Mouse (Mus musculus): ENCODE data around the gene Phlda1. TPM values are rescaled to one million over a fixed set of nuclear protein-coding genes. Genes with fewer than 3 reads are reported as not detected.
A peak's percentile ranks its signal among the peaks of the same experiment; 100 is the strongest.

The Phlda1 gene
- polyA plus RNA-seq, 1 experiment from 2014 or later: 58.0 TPM

- ATAC-seq (ENCODE audit: low read depth): peak; percentile 100
- Histone ChIP-seq H3K4me2 (ENCODE audit: low read depth, low read length) (peak within 1 kb of the TSS; percentile 85), H3K9me3 (ENCODE audit: control insufficient read depth, low read length) (no peaks in the 10 kb centered on the region), H3K27me3 (ENCODE audit: control insufficient read depth, insufficient read depth, low read length) (no peaks in the 10 kb centered on the region), H3K4me1 (ENCODE audit: control insufficient read depth, insufficient read depth, low read length) (peaks cover 12% of the 10 kb centered on the region), H3K27ac (ENCODE audit: low read depth, low read length) (peak within 1 kb of the TSS; percentile 98), H3K36me3 (ENCODE audit: control insufficient read depth, insufficient read depth, low read length) (no peaks in the 10 kb centered on the region), H3K9ac (replicated peaks; ENCODE audit: low read depth, low read length) (peak within 1 kb of the TSS; percentile 97), H3K4me3 (ENCODE audit: low read depth, low read length) (peak within 1 kb of the TSS; percentile 91)
- under 1% methylated on average over 65 of the region's 80 CpGs for WGBS
Measured at GRCm38 (mm10) chr10:111472686-111473510, 33.2 kb upstream of the Phlda1 start, which contains the start of gene Nap1l1. Nap1l1 (plus strand) TSS chr10:111473223.

GRCm38 (mm10) chr10:111473511-111474371, 32.3 kb upstream of the Phlda1 start:
- H3K4me1 ChIP-seq (ENCODE audit: control insufficient read depth, insufficient read depth, low read length): peaks cover 12% of the 10 kb centered on the region
- H3K4me2 ChIP-seq (ENCODE audit: low read depth, low read length): peak overlapping the region; percentile 85
- H3K9ac ChIP-seq (replicated peaks; ENCODE audit: low read depth, low read length): peak overlapping the region; percentile 97
- no peaks in the 10 kb centered on the region for H3K36me3 ChIP-seq (ENCODE audit: control insufficient read depth, insufficient read depth, low read length)
- H3K4me3 ChIP-seq (ENCODE audit: low read depth, low read length): peak overlapping the region; percentile 91
- H3K9me3 ChIP-seq (ENCODE audit: control insufficient read depth, low read length): no peaks in the 10 kb centered on the region
- ATAC-seq (ENCODE audit: low read depth): peak; percentile 72
- WGBS: under 1% methylated on average over 38 of the region's 58 CpGs
- H3K27me3 ChIP-seq (ENCODE audit: control insufficient read depth, insufficient read depth, low read length): no peaks in the 10 kb centered on the region
- H3K27ac ChIP-seq (ENCODE audit: low read depth, low read length): peak overlapping the region; percentile 98

- H3K9ac ChIP-seq (replicated peaks; ENCODE audit: low read depth, low read length): no peak overlapping the region
- no peak overlapping the region for H3K27ac ChIP-seq (ENCODE audit: low read depth, low read length)
- H3K36me3 ChIP-seq (ENCODE audit: control insufficient read depth, insufficient read depth, low read length): no peaks in the 10 kb centered on the region
- H3K9me3 ChIP-seq (ENCODE audit: control insufficient read depth, low read length): no peaks in the 10 kb centered on the region
- WGBS: 34% methylated on average over 4 of the region's 4 CpGs
- peaks cover 16% of the 10 kb centered on the region for H3K4me1 ChIP-seq (ENCODE audit: control insufficient read depth, insufficient read depth, low read length)
- peak overlapping the region; percentile 25; the same call in 1 of the 2 replicates for H3K4me2 ChIP-seq (ENCODE audit: low read depth, low read length)
- H3K27me3 ChIP-seq (ENCODE audit: control insufficient read depth, insufficient read depth, low read length): no peaks in the 10 kb centered on the region
- H3K4me3 ChIP-seq (ENCODE audit: low read depth, low read length): no peak overlapping the region
- ATAC-seq (ENCODE audit: low read depth): no peak
Measured at GRCm38 (mm10) chr10:111476301-111476700, 29.8 kb upstream of the Phlda1 start.

- ATAC-seq (ENCODE audit: low read depth): no peak
- no peak overlapping the region for H3K4me3 ChIP-seq (ENCODE audit: low read depth, low read length)
- H3K27me3 ChIP-seq (ENCODE audit: control insufficient read depth, insufficient read depth, low read length): no peaks in the 10 kb centered on the region
- no peak overlapping the region for H3K4me2 ChIP-seq (ENCODE audit: low read depth, low read length)
- no peak overlapping the region for H3K9ac ChIP-seq (replicated peaks; ENCODE audit: low read depth, low read length)
- WGBS: 86% methylated on average over 6 of the region's 6 CpGs
- H3K36me3 ChIP-seq (ENCODE audit: control insufficient read depth, insufficient read depth, low read length): no peaks in the 10 kb centered on the region
- no peak overlapping the region for H3K27ac ChIP-seq (ENCODE audit: low read depth, low read length)
- H3K4me1 ChIP-seq (ENCODE audit: control insufficient read depth, insufficient read depth, low read length): peaks cover 16% of the 10 kb centered on the region
- H3K9me3 ChIP-seq (ENCODE audit: control insufficient read depth, low read length): no peaks in the 10 kb centered on the region
Measured at GRCm38 (mm10) chr10:111476989-111477510, 29.0 kb upstream of the Phlda1 start.

GRCm38 (mm10) chr10:111479599-111479998, 26.5 kb upstream of the Phlda1 start:
- no peak overlapping the region for H3K4me2 ChIP-seq (ENCODE audit: low read depth, low read length)
- peaks cover 11% of the 10 kb centered on the region for H3K4me1 ChIP-seq (ENCODE audit: control insufficient read depth, insufficient read depth, low read length)
- H3K9ac ChIP-seq (replicated peaks; ENCODE audit: low read depth, low read length): no peak overlapping the region
- H3K36me3 ChIP-seq (ENCODE audit: control insufficient read depth, insufficient read depth, low read length): no peaks in the 10 kb centered on the region; the same call in 1 of the 2 replicates
- ATAC-seq (ENCODE audit: low read depth): no peak
- no peaks in the 10 kb centered on the region for H3K9me3 ChIP-seq (ENCODE audit: control insufficient read depth, low read length)
- H3K27me3 ChIP-seq (ENCODE audit: control insufficient read depth, insufficient read depth, low read length): no peaks in the 10 kb centered on the region
- WGBS: 80% methylated on average over 5 of the region's 5 CpGs
- H3K27ac ChIP-seq (ENCODE audit: low read depth, low read length): no peak overlapping the region
- no peak overlapping the region for H3K4me3 ChIP-seq (ENCODE audit: low read depth, low read length)

GRCm38 (mm10) chr10:111482654-111483053, 23.4 kb upstream of the Phlda1 start:
- no peak overlapping the region for H3K9ac ChIP-seq (replicated peaks; ENCODE audit: low read depth, low read length)
- H3K4me1 ChIP-seq (ENCODE audit: control insufficient read depth, insufficient read depth, low read length): 0 out of 2 replicates have a peak, but pooled peaks cover 3% of the 10 kb centered on the region
- H3K36me3 ChIP-seq (ENCODE audit: control insufficient read depth, insufficient read depth, low read length): peaks cover 19% of the 10 kb centered on the region
- 90% methylated on average over 2 of the region's 2 CpGs for WGBS
- H3K27ac ChIP-seq (ENCODE audit: low read depth, low read length): no peak overlapping the region
- no peak overlapping the region for H3K4me2 ChIP-seq (ENCODE audit: low read depth, low read length)
- no peak overlapping the region for H3K4me3 ChIP-seq (ENCODE audit: low read depth, low read length)
- ATAC-seq (ENCODE audit: low read depth): no peak
- H3K27me3 ChIP-seq (ENCODE audit: control insufficient read depth, insufficient read depth, low read length): no peaks in the 10 kb centered on the region
- H3K9me3 ChIP-seq (ENCODE audit: control insufficient read depth, low read length): no peaks in the 10 kb centered on the region

GRCm38 (mm10) chr10:111484079-111484478, 22.0 kb upstream of the Phlda1 start:
- Histone ChIP-seq H3K4me2 (ENCODE audit: low read depth, low read length) (no peak overlapping the region), H3K27ac (ENCODE audit: low read depth, low read length) (no peak overlapping the region), H3K27me3 (ENCODE audit: control insufficient read depth, insufficient read depth, low read length) (no peaks in the 10 kb centered on the region), H3K9ac (replicated peaks; ENCODE audit: low read depth, low read length) (no peak overlapping the region), H3K4me1 (ENCODE audit: control insufficient read depth, insufficient read depth, low read length) (0 out of 2 replicates have a peak, but pooled peaks cover 3% of the 10 kb centered on the region), H3K4me3 (ENCODE audit: low read depth, low read length) (no peak overlapping the region), H3K9me3 (ENCODE audit: control insufficient read depth, low read length) (no peaks in the 10 kb centered on the region), H3K36me3 (ENCODE audit: control insufficient read depth, insufficient read depth, low read length) (peaks cover 22% of the 10 kb centered on the region)
- ATAC-seq (ENCODE audit: low read depth): no peak
- 91% methylated on average over 5 of the region's 5 CpGs for WGBS

- Histone ChIP-seq H3K36me3 (ENCODE audit: control insufficient read depth, insufficient read depth, low read length) (peaks cover 43% of the 10 kb centered on the region), H3K4me2 (ENCODE audit: low read depth, low read length) (no peak overlapping the region), H3K9ac (replicated peaks; ENCODE audit: low read depth, low read length) (no peak overlapping the region), H3K27me3 (ENCODE audit: control insufficient read depth, insufficient read depth, low read length) (no peaks in the 10 kb centered on the region), H3K27ac (ENCODE audit: low read depth, low read length) (no peak overlapping the region), H3K4me3 (ENCODE audit: low read depth, low read length) (no peak overlapping the region), H3K4me1 (ENCODE audit: control insufficient read depth, insufficient read depth, low read length) (no peaks in the 10 kb centered on the region), H3K9me3 (ENCODE audit: control insufficient read depth, low read length) (no peaks in the 10 kb centered on the region)
- no peak for ATAC-seq (ENCODE audit: low read depth)
- 78% methylated on average over 2 of the region's 2 CpGs for WGBS
Measured at GRCm38 (mm10) chr10:111488793-111489192, 17.3 kb upstream of the Phlda1 start.

Data from neural tube, embryonic 14.5 days (tissue).